Mouse (Mus musculus) limb, embryonic 14.5 days (tissue): ENCODE measurements around the gene Ube2j1. TPM values are rescaled to one million over a fixed set of nuclear protein-coding genes. Genes with fewer than 3 reads are reported as not detected.

Experiments
- ATAC-seq: fragments of 200-750 bp; cut with Nextera tagmentation; 2 replicates; pipeline ENCODE4 v1.8.0; 2017; ENCODE audit warnings: low read depth, moderate number of reproducible peaks, moderate TSS enrichment; ENCODE audit not compliant: low FRiP score
- DNase-seq: peaks from one replicate; pipeline ENCODE4 v3.0.0-alpha.2; 2015; ENCODE audit warnings: low spot score
- H3K27ac ChIP-seq: fragments of 300-500 bp; sonication (generic); replicated peaks from 2 replicates; pipeline ENCODE4 v1.5.1; 2014; ENCODE audit warnings: low read depth, mild to moderate bottlenecking, low read length, moderate library complexity, mixed read lengths
- H3K27me3 ChIP-seq: fragments of 300-500 bp; sonication (generic); 2 replicates; pipeline ENCODE4 v1.6.1; 2014; ENCODE audit warnings: low read length, mixed read lengths; ENCODE audit not compliant: control insufficient read depth, insufficient read depth
- H3K36me3 ChIP-seq: fragments of 300-500 bp; sonication (generic); 2 replicates; pipeline ENCODE4 v1.6.1; 2014; ENCODE audit warnings: mild to moderate bottlenecking, low read length, moderate library complexity, mixed read lengths; ENCODE audit not compliant: control insufficient read depth, insufficient read depth
- H3K4me1 ChIP-seq: fragments of 300-500 bp; sonication (generic); 2 replicates; pipeline ENCODE4 v1.6.1; 2014; ENCODE audit warnings: antibody characterized with exemption, low read length, mixed read lengths; ENCODE audit not compliant: control insufficient read depth, insufficient read depth
- H3K4me2 ChIP-seq: fragments of 300-500 bp; sonication (generic); replicated peaks from 2 replicates; pipeline ENCODE4 v1.6.1; 2014; ENCODE audit warnings: low read depth, mild to moderate bottlenecking, low read length, moderate library complexity; ENCODE audit not compliant: severe bottlenecking
- H3K4me3 ChIP-seq: fragments of 300-500 bp; sonication (generic); replicated peaks from 2 replicates; pipeline ENCODE4 v1.5.1; 2014; ENCODE audit warnings: low read length
- H3K9ac ChIP-seq: fragments of 300-500 bp; sonication (generic); 2 replicates; pipeline ENCODE4 v1.6.1; 2014; ENCODE audit warnings: mild to moderate bottlenecking, low read depth, low read length, moderate library complexity; ENCODE audit not compliant: severe bottlenecking
- H3K9me3 ChIP-seq: fragments of 300-500 bp; sonication (generic); 2 replicates; pipeline ENCODE4 v1.6.1; 2016; ENCODE audit warnings: low read length; ENCODE audit not compliant: control insufficient read depth
- POLR2A ChIP-seq: fragments of 200-500 bp; IDR thresholded peaks from 2 replicates; pipeline ENCODE4 v1.8.0; 2012; ENCODE audit warnings: inconsistent platforms, mild to moderate bottlenecking, moderate library complexity, borderline replicate concordance; ENCODE audit not compliant: insufficient read depth, insufficient read length; ENCODE audit errors: extremely low read depth
- WGBS: fragments of 180-500 bp; shearing (Covaris S2); extraction: QIAGEN DNeasy Blood & Tissue Kit; methylation state at CpG from one replicate; pipeline ENCODE4 v1.1.7; 2014; 5-methylcytosine and 5-hydroxymethylcytosine counted together
- polyA plus RNA-seq, 2 experiments: library from polyadenylated mRNA; depleted of rRNA in 1 of 2; stranded (reverse) in 1 of 2; unstranded in 1 of 2; fragments of >200 nt; fragmentation: Nextera tagmentation in 1 of 2; extraction: Ambion mirVana in 1 of 2; gene quantifications; 2 replicates each; pipeline versions ENCODE4 v1.2.1 to v1.2.3; 2012 to 2014

Gene Ube2j1
- polyA plus RNA-seq, 2 experiments, result 26.6 to 38.0 TPM

DNA sequence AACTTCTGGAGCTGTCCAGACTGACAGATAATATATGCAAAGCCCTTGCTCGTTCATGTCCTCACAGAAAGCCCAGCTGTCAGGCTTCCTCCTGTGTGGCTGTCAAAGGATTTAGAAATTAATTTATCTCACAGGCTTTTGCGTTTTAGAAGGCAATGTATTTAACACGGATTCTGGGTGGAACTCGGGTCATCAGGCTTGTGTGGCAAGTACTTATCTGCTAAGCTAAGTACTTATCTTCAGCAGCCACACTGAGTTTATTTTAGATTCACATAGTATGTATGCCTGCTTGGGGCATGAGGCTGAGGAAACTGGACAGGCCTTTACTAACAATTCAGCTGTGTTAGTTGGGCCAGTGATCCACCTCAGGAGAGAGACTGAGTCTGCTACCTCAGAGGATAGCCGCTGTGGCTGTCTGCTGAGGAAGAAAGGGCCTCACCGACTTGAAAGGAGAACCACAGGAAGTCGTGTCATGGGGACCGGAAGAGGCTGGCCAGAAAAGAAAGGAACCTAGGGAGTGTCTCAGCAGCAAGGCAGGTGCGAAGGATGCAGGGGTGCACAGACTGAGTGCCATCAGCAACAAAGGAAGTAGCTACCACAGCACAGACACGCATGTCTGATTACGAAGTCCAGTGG is 41.4 kb downstream of the Ube2j1 start:
- Histone ChIP-seq H3K9me3 (no peaks in the 10 kb centered on the region), H3K9ac (no peak overlapping the region), H3K4me2 (no peak overlapping the region), H3K27ac (no peak overlapping the region), H3K27me3 (no peaks in the 10 kb centered on the region), H3K36me3 (no peaks in the 10 kb centered on the region), H3K4me1 (no peaks in the 10 kb centered on the region), H3K4me3 (no peak overlapping the region)
- 55% methylated on average over 11 of the region's 11 CpGs for WGBS
- ATAC-seq, result no peak
- TF ChIP-seq POLR2A, result no peak
- DNase-seq, result no peak

DNA sequence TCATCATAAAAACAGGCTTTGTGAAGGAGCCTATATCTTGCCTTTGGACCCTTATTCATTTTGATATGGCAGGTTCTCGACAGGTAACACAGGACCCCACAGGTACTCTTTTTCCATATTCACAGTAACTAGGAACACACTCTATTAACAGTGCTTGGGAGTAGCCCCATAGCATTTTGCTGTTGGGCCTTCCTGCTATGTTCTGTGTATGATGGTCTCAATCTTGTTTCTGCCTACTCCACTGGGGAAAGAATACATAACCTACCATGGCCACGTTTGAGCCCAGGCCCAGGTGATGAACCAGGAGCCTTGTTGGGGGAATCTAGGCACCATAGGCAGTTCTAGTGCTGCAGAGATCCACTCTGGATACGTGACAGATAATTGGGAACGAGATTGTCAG is 43.2 kb downstream of the Ube2j1 start:
- Histone ChIP-seq H3K4me2 (no peak overlapping the region), H3K4me1 (no peaks in the 10 kb centered on the region), H3K36me3 (no peaks in the 10 kb centered on the region), H3K27me3 (no peaks in the 10 kb centered on the region), H3K4me3 (no peak overlapping the region), H3K9me3 (no peaks in the 10 kb centered on the region), H3K27ac (no peak overlapping the region), H3K9ac (no peak overlapping the region)
- ATAC-seq (no peak), DNase-seq (no peak)
- 77% methylated on average over 4 of the region's 4 CpGs for WGBS
- TF ChIP-seq POLR2A, result no peak

DNA sequence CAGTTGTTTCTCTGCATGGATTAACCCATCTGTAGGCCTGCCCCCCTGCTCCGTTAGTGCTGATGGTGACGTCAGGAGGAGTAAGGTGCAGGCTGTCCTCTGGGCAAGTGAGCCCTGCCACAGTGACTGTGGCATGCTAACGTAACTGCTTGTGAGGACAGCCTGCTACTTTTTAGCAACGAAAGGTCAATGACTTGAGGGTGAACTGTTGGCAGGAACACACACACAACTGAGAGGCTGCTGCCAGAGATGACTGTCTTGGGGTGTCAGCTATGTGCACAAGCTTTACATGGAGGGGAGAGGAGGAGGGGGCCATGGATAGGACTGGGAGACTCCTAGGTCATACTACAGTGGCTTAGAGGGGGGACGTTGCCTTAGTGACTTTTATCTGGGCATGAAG is 43.6 kb downstream of the Ube2j1 start:
- Histone ChIP-seq H3K27ac (no peak overlapping the region), H3K4me1 (no peaks in the 10 kb centered on the region), H3K4me2 (no peak overlapping the region), H3K4me3 (no peak overlapping the region), H3K36me3 (no peaks in the 10 kb centered on the region), H3K9me3 (no peaks in the 10 kb centered on the region), H3K27me3 (no peaks in the 10 kb centered on the region), H3K9ac (no peak overlapping the region)
- no peak for ATAC-seq
- DNase-seq, result no peak
- WGBS, result 76% methylated on average over 5 of the region's 5 CpGs
- TF ChIP-seq POLR2A, result no peak

DNA sequence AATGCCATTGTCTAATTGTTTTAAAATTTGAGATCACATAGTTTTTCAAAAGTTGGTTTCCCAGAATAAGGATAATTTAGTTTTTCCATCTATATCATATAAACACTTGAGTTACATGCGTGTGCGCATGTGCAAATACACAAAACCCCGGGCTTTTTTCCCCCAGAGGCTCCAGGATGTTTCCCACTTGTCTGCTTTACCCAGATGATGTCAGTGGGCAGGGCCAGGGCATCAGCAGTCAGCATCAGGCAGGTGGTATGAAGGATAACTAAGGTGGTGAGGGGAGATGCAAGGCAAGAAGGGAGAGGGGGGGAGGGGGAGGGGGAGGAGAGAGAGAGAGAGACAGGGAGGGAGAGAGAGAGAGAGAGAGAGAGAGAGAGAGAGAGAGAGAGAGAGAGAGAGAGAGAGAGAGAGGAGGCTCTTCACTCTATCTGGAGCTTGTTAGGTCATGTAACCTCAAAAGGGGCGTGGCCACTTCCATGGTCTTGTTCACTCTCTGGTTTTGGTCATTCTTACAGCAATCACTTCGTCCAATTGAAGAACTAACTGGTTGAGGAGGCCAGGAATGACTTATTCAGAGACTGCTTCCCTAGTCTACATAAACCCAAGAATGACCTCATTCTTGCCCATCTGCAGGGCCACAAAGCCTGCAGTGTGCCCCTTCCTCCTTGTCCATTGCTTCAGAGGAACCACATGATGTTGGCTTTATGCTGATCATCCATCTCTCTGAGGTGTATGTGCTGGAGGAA is 44.7 kb downstream of the Ube2j1 start:
- Histone ChIP-seq H3K4me3 (no peak overlapping the region), H3K27me3 (no peaks in the 10 kb centered on the region), H3K4me1 (no peaks in the 10 kb centered on the region), H3K9ac (no peak overlapping the region), H3K4me2 (no peak overlapping the region), H3K27ac (no peak overlapping the region), H3K9me3 (no peaks in the 10 kb centered on the region), H3K36me3 (no peaks in the 10 kb centered on the region)
- 87% methylated on average over 5 of the region's 5 CpGs for WGBS
- no peak for ATAC-seq
- no peak for DNase-seq
- TF ChIP-seq POLR2A, result no peak

DNA sequence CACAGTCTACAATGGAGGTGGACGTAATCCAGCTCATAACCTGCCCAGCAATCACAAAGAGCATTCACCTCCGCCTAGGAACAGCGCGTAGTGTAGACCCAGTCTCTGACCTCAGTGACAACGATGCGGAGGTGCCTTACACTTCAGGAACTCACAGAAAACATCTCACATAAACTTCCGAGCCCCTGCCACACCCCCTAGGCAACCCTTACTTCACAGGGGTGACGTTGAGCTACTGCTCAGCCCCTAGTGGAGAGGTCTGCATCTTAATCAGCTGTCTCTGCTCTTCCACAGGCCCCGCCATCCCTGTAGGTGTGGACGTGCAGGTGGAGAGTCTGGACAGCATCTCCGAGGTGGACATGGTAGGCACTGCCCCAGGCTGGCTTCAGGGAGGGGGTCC is 45.9 kb downstream of the Ube2j1 start:
- Histone ChIP-seq H3K9me3 (no peaks in the 10 kb centered on the region), H3K27me3 (no peaks in the 10 kb centered on the region), H3K36me3 (no peaks in the 10 kb centered on the region), H3K9ac (no peak overlapping the region), H3K4me1 (no peaks in the 10 kb centered on the region), H3K4me3 (no peak overlapping the region), H3K27ac (no peak overlapping the region), H3K4me2 (no peak overlapping the region)
- WGBS, result 73% methylated on average over 11 of the region's 11 CpGs
- ATAC-seq, result no peak
- no peak for DNase-seq
- no peak for TF ChIP-seq POLR2A
